Mouse (Mus musculus): Measurements from ENCODE around the gene Tm4sf4. TPM values are rescaled to one million over a fixed set of nuclear protein-coding genes. Genes with fewer than 3 reads are reported as not detected.

Tm4sf4 gene
- polyA plus RNA-seq, 1 experiment from 2014 or later: 252 TPM

DNA sequence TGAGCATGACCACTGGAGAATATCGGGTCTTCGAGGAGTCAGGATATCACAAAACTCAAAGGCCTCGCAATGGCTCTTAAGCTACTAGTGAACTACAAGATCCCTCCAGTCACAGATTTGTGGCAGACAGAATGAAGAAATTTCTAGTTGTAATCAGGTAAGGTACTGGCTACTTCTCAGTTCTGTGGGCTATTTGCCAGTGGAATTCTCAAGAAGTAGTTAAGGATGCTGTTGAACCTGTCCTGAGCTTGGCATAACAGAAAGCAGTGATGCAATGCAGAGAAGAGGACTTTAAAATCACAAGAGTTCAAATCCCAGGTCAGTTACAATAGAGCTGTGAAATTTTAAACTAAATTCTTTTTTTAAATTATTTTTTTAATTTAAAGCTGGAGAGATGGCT, 44.2 kb downstream of the Tm4sf4 start:
- no peak overlapping the region for H3K27ac ChIP-seq (ENCODE audit: low read depth)
- ATAC-seq (no peak), DNase-seq (no peak)
- no peaks in the 10 kb centered on the region for H3K27me3 ChIP-seq (ENCODE audit: insufficient read depth, low read length)
- H3K4me2 ChIP-seq (ENCODE audit: low read depth, low read length): no peak overlapping the region
- H3K36me3 ChIP-seq (replicated peaks; ENCODE audit: insufficient read depth, low read length): no peaks in the 10 kb centered on the region
- 87% methylated on average over 3 of the region's 3 CpGs for WGBS (ENCODE audit: insufficient replicate concordance)
- TF ChIP-seq CTCF (IDR thresholded peaks at IDR 0.05; ENCODE audit: low read depth): no peak
- no peak for TF ChIP-seq EP300 (IDR thresholded peaks at IDR 0.05; ENCODE audit: low read depth)
- no peaks in the 10 kb centered on the region for H3K9me3 ChIP-seq (ENCODE audit: low read length)
- H3K4me3 ChIP-seq (ENCODE audit: low read depth, low read length): no peak overlapping the region
- H3K9ac ChIP-seq (replicated peaks): no peak overlapping the region
- H3K4me1 ChIP-seq (ENCODE audit: insufficient read depth): no peaks in the 10 kb centered on the region

- no peak overlapping the region for H3K4me2 ChIP-seq (ENCODE audit: low read depth, low read length)
Observed at GRCm38 (mm10) chr3:57470326-57470725, 45.2 kb downstream of the Tm4sf4 start.

GRCm38 (mm10) chr3:57470981-57471601, 46.0 kb downstream of the Tm4sf4 start:
- Histone ChIP-seq H3K9ac (replicated peaks) (no peak overlapping the region), H3K4me3 (ENCODE audit: low read depth, low read length) (no peak overlapping the region), H3K27ac (ENCODE audit: low read depth) (no peak overlapping the region), H3K27me3 (ENCODE audit: insufficient read depth, low read length) (no peaks in the 10 kb centered on the region), H3K9me3 (ENCODE audit: low read length) (no peaks in the 10 kb centered on the region), H3K4me2 (ENCODE audit: low read depth, low read length) (peak overlapping the region; percentile 30; the same call in 1 of the 2 replicates), H3K4me1 (ENCODE audit: insufficient read depth) (no peaks in the 10 kb centered on the region), H3K36me3 (replicated peaks; ENCODE audit: insufficient read depth, low read length) (no peaks in the 10 kb centered on the region)
- no peak for TF ChIP-seq EP300 (IDR thresholded peaks at IDR 0.05; ENCODE audit: low read depth)
- no peak for TF ChIP-seq CTCF (IDR thresholded peaks at IDR 0.05; ENCODE audit: low read depth)
- 24% methylated on average over 15 of the region's 15 CpGs for WGBS (ENCODE audit: insufficient replicate concordance)
- ATAC-seq: no peak
- no peak for DNase-seq

More at GRCm38 (mm10) chr3:57470326-57470725, 45.2 kb downstream of the Tm4sf4 start:
- Histone ChIP-seq H3K4me3 (ENCODE audit: low read depth, low read length) (no peak overlapping the region), H3K9me3 (ENCODE audit: low read length) (no peaks in the 10 kb centered on the region), H3K4me1 (ENCODE audit: insufficient read depth) (no peaks in the 10 kb centered on the region), H3K27ac (ENCODE audit: low read depth) (no peak overlapping the region), H3K27me3 (ENCODE audit: insufficient read depth, low read length) (no peaks in the 10 kb centered on the region), H3K9ac (replicated peaks) (no peak overlapping the region), H3K36me3 (replicated peaks; ENCODE audit: insufficient read depth, low read length) (no peaks in the 10 kb centered on the region)
- ATAC-seq (peak; percentile 49; the same call in 1 of the 2 replicates), DNase-seq (peak; percentile 27)
- WGBS (ENCODE audit: insufficient replicate concordance): 31% methylated on average over 5 of the region's 5 CpGs
- TF ChIP-seq CTCF (IDR thresholded peaks at IDR 0.05; ENCODE audit: low read depth): peak; percentile 71
- TF ChIP-seq EP300 (IDR thresholded peaks at IDR 0.05; ENCODE audit: low read depth): no peak

DNA sequence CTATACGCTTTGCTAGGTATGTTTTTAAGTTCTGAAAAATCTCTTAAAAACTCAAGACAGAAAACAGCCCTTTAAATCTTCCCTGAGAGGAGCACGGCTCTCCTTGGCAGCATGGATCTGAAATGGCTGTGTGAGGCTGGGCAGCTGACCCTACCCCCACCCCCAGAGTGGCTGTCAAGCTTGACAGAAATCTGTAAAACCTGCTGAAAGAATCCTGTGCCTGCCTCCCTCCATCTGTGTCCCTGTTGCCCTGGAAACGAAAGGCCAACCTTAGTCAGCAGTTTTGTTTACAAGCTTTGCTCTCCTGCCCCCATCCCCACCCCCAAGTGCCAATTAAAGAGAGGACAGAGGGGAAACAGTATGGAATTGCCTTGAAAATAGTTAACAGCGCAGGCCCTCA, 47.3 kb downstream of the Tm4sf4 start:
- Histone ChIP-seq H3K4me3 (ENCODE audit: low read depth, low read length) (no peak overlapping the region), H3K27me3 (ENCODE audit: insufficient read depth, low read length) (no peaks in the 10 kb centered on the region), H3K27ac (ENCODE audit: low read depth) (no peak overlapping the region), H3K4me2 (ENCODE audit: low read depth, low read length) (no peak overlapping the region), H3K4me1 (ENCODE audit: insufficient read depth) (no peaks in the 10 kb centered on the region), H3K9ac (replicated peaks) (no peak overlapping the region), H3K36me3 (replicated peaks; ENCODE audit: insufficient read depth, low read length) (no peaks in the 10 kb centered on the region), H3K9me3 (ENCODE audit: low read length) (no peaks in the 10 kb centered on the region)
- no peak for ATAC-seq
- DNase-seq: no peak
- TF ChIP-seq EP300 (IDR thresholded peaks at IDR 0.05; ENCODE audit: low read depth): no peak
- no peak for TF ChIP-seq CTCF (IDR thresholded peaks at IDR 0.05; ENCODE audit: low read depth)
- 64% methylated on average over 4 of the region's 4 CpGs for WGBS (ENCODE audit: insufficient replicate concordance)

- Histone ChIP-seq H3K27ac (ENCODE audit: low read depth) (no peak overlapping the region), H3K4me2 (ENCODE audit: low read depth, low read length) (no peak overlapping the region), H3K4me3 (ENCODE audit: low read depth, low read length) (no peak overlapping the region), H3K36me3 (replicated peaks; ENCODE audit: insufficient read depth, low read length) (no peaks in the 10 kb centered on the region), H3K4me1 (ENCODE audit: insufficient read depth) (no peaks in the 10 kb centered on the region), H3K9ac (replicated peaks) (no peak overlapping the region), H3K27me3 (ENCODE audit: insufficient read depth, low read length) (no peaks in the 10 kb centered on the region), H3K9me3 (ENCODE audit: low read length) (no peaks in the 10 kb centered on the region)
- DNase-seq (no peak), ATAC-seq (no peak)
- TF ChIP-seq CTCF (IDR thresholded peaks at IDR 0.05; ENCODE audit: low read depth) (no peak), EP300 (IDR thresholded peaks at IDR 0.05; ENCODE audit: low read depth) (no peak)
- WGBS (ENCODE audit: insufficient replicate concordance): 81% methylated on average over 8 of the region's 8 CpGs
Observed at GRCm38 (mm10) chr3:57474421-57474820, 49.3 kb downstream of the Tm4sf4 start.

DNA sequence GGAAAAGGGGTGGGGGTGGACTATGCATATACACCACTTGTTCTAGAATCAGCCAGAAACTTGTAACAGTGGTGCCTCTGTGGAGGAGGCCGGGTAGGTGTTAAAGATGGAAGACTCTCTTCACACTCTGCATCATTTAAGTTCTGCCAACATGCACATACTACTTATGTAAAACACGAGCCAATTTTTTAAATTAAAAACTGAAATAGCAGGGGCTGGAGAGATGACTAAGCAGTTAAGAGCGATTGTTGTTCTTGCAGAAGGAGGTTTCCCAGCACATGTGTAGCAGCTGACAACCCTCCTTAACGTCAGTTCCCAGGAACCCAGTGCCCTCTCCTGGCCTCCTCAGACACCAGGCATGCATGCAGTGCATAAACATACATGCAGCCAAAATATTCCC, 55.5 kb downstream of the Tm4sf4 start:
- no peaks in the 10 kb centered on the region for H3K27me3 ChIP-seq (ENCODE audit: insufficient read depth, low read length)
- H3K4me1 ChIP-seq (ENCODE audit: insufficient read depth): no peaks in the 10 kb centered on the region
- no peak overlapping the region for H3K4me2 ChIP-seq (ENCODE audit: low read depth, low read length)
- no peak for DNase-seq
- TF ChIP-seq CTCF (IDR thresholded peaks at IDR 0.05; ENCODE audit: low read depth) (no peak), EP300 (IDR thresholded peaks at IDR 0.05; ENCODE audit: low read depth) (no peak)
- H3K9me3 ChIP-seq (ENCODE audit: low read length): no peaks in the 10 kb centered on the region
- H3K27ac ChIP-seq (ENCODE audit: low read depth): no peak overlapping the region
- 62% methylated on average over 4 of the region's 4 CpGs for whole genome bisulfite sequencing (ENCODE audit: insufficient replicate concordance)
- H3K36me3 ChIP-seq (replicated peaks; ENCODE audit: insufficient read depth, low read length): no peaks in the 10 kb centered on the region
- no peak overlapping the region for H3K9ac ChIP-seq (replicated peaks)
- no peak for ATAC-seq
- H3K4me3 ChIP-seq (ENCODE audit: low read depth, low read length): no peak overlapping the region
